8 mouse cellular contexts compared by ENCODE assay signal in the genomic region with DNA sequence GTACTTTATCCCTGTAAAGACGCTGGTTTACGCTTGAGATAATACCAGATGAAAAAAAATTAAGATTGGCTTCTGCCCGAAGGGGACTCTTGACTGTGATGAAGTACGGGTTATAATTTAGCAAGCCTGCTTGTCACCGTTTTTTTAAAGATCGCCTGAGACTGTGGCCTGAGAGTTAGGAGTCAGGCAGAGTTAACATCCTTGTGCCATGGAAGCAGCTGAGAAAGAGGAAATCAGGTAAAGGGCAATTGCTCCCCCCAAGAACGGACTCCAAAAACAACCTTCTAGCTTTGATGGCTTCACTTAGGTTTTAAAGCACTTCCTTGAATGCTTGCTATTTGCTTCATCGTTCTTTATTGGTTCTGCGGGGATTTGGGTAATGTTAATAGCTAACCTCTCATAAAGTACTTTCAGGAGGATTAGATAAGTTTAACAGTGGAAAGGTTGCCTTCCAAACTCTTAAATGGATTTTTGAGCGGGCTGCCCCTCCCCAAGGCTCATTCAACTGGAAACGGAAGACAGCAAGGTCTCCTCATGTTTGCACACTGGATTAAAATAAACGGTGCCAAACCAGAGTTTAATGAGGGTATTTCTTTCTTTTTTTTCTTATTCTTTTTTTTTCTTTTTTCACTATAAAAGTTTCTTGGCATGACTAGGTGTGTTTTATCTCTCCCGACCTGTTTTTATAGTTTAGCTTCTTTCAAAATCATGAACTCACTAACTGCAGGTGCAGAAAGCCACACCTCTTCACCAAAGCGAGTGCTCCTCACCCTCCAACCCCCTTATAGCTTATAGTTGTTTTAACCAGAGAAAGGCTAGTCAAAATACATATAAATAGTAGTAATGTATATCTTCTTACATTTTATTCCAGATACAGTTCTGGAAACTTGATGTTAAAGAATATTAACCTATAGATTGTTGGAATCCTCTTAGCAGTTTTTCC. TPM values are rescaled to one million over a fixed set of nuclear protein-coding genes. Genes with fewer than 3 reads are reported as not detected.
DNase-seq lines count a peak whose midpoint lies in the region; ATAC-seq and TF ChIP-seq lines count a peak whose summit lies in the region.

No protein-coding gene starts in this region.

- no peaks in the 10 kb centered on the region for H3K27me3 ChIP-seq in embryonic facial prominence, embryonic 14.5 days (replicated peaks; ENCODE audit: control insufficient read depth, insufficient read depth, low read length)
- H3K27me3 ChIP-seq in hindbrain, embryonic 14.5 days (ENCODE audit: control insufficient read depth, insufficient read depth, low read length) = no peaks in the 10 kb centered on the region
- H3K27me3 ChIP-seq in liver, embryonic 12.5 days (replicated peaks) = no peaks in the 10 kb centered on the region

- H3K4me3 ChIP-seq in layer of hippocampus, adult 2 months = peak overlapping the region; percentile 91
- H3K4me3 ChIP-seq in embryonic facial prominence, embryonic 14.5 days (ENCODE audit: low read depth, low read length) = peak overlapping the region; percentile 85
- peak overlapping the region; percentile 86 for H3K4me3 ChIP-seq in hindbrain, embryonic 14.5 days (replicated peaks; ENCODE audit: low read length)
- peak overlapping the region; percentile 82 for H3K4me3 ChIP-seq in liver, embryonic 12.5 days
- H3K4me3 ChIP-seq in olfactory bulb, adult 2 months (ENCODE audit: insufficient read depth, low read depth, low read length) = no peak overlapping the region; the same call in 1 of the 2 replicates

- 32% methylated on average over 14 of the region's 14 CpGs for WGBS in embryonic facial prominence, embryonic 14.5 days
- 41% methylated on average over 14 of the region's 14 CpGs for WGBS in hindbrain, embryonic 14.5 days
- WGBS in liver, embryonic 12.5 days (ENCODE audit: insufficient replicate concordance) = 14% methylated on average over 14 of the region's 14 CpGs
- WGBS in olfactory bulb, adult 2 months = 25% methylated on average over 14 of the region's 14 CpGs

- no peaks in the 10 kb centered on the region for H3K36me3 ChIP-seq in embryonic facial prominence, embryonic 14.5 days (ENCODE audit: control insufficient read depth, insufficient read depth, low read length)
- no peaks in the 10 kb centered on the region for H3K36me3 ChIP-seq in hindbrain, embryonic 14.5 days (replicated peaks; ENCODE audit: control insufficient read depth, insufficient read depth)
- peaks cover 24% of the 10 kb centered on the region for H3K36me3 ChIP-seq in liver, embryonic 12.5 days

- ATAC-seq in embryonic facial prominence, embryonic 14.5 days (ENCODE audit: low read depth) = no peak
- ATAC-seq in hindbrain, embryonic 14.5 days (ENCODE audit: low FRiP score) = no peak
- ATAC-seq in liver, embryonic 12.5 days = no peak

- peak overlapping the region; percentile 79 for H3K9ac ChIP-seq in embryonic facial prominence, embryonic 14.5 days (ENCODE audit: low read depth, low read length)
- peak overlapping the region; percentile 79 for H3K9ac ChIP-seq in hindbrain, embryonic 14.5 days
- peak overlapping the region; percentile 82 for H3K9ac ChIP-seq in liver, embryonic 12.5 days

- peaks cover 14% of the 10 kb centered on the region; the same call in 1 of the 2 replicates for H3K9me3 ChIP-seq in embryonic facial prominence, embryonic 14.5 days (ENCODE audit: control insufficient read depth, low read length)
- H3K9me3 ChIP-seq in hindbrain, embryonic 14.5 days (ENCODE audit: control insufficient read depth, low read length) = no peaks in the 10 kb centered on the region
- no peaks in the 10 kb centered on the region for H3K9me3 ChIP-seq in liver, embryonic 12.5 days (replicated peaks)

- TF ChIP-seq POLR2A in olfactory bulb, adult 2 months (IDR thresholded peaks at IDR 0.05; ENCODE audit: insufficient read depth, low read depth, low read length) = no peak

- TF ChIP-seq CTCF in layer of hippocampus, adult 2 months (conservative IDR thresholded peaks at IDR 0.05) = no peak
- no peak for TF ChIP-seq CTCF in olfactory bulb, adult 2 months (IDR thresholded peaks at IDR 0.05; ENCODE audit: insufficient read depth, low read depth, low read length)

- peaks cover 12% of the 10 kb centered on the region; the same call in 1 of the 2 replicates for H3K4me1 ChIP-seq in embryonic facial prominence, embryonic 14.5 days (ENCODE audit: control insufficient read depth, insufficient read depth, low read length)
- H3K4me1 ChIP-seq in hindbrain, embryonic 14.5 days (replicated peaks; ENCODE audit: control insufficient read depth, insufficient read depth, low read length) = peaks cover 22% of the 10 kb centered on the region
- peaks cover 42% of the 10 kb centered on the region for H3K4me1 ChIP-seq in liver, embryonic 12.5 days
- H3K4me1 ChIP-seq in olfactory bulb, adult 2 months (ENCODE audit: control insufficient read depth, insufficient read depth, low read length) = peaks cover 3% of the 10 kb centered on the region; the same call in 1 of the 2 replicates

- peak overlapping the region; percentile 82 for H3K4me2 ChIP-seq in embryonic facial prominence, embryonic 14.5 days (ENCODE audit: low read depth, low read length)
- H3K4me2 ChIP-seq in hindbrain, embryonic 14.5 days (replicated peaks) = peak overlapping the region; percentile 93
- H3K4me2 ChIP-seq in liver, embryonic 12.5 days = peak overlapping the region; percentile 86

- H3K27ac ChIP-seq in layer of hippocampus, adult 2 months = peak overlapping the region; percentile 98
- peak overlapping the region; percentile 93 for H3K27ac ChIP-seq in embryonic facial prominence, embryonic 14.5 days (replicated peaks; ENCODE audit: low read depth, low read length)
- peak overlapping the region; percentile 90 for H3K27ac ChIP-seq in hindbrain, embryonic 14.5 days
- H3K27ac ChIP-seq in liver, embryonic 12.5 days = peak overlapping the region; percentile 97
- peak overlapping the region; percentile 70 for H3K27ac ChIP-seq in olfactory bulb, adult 2 months (ENCODE audit: insufficient read depth, low read depth, low read length)

- no peak for DNase-seq in layer of hippocampus, adult 2 months (ENCODE audit: low spot score in 2 of 2)
- no peak for DNase-seq in layer of hippocampus, postnatal 14 days (ENCODE audit: low spot score in 2 of 2)
- peak; percentile 43 for DNase-seq in embryonic facial prominence, embryonic 14.5 days (ENCODE audit: low spot score)
- DNase-seq in hindbrain, embryonic 14.5 days (ENCODE audit: low spot score) = no peak
- no peak for DNase-seq in gastrocnemius, adult 18-20 months (ENCODE audit: low spot score)
- no peak for DNase-seq in layer of hippocampus, adult 9-11 months

RNA-seq across cellular contexts. Expression of a gene that starts 1.2 kb away (rescaled TPM):
- 10 to 100 TPM; 41.0 to 43.4 TPM for total RNA-seq in layer of hippocampus, adult 2 months (2021)
- total RNA-seq in layer of hippocampus, postnatal 14 days (2021) = 10 to 100 TPM; 34.3 to 37.2 TPM
- polyA plus RNA-seq in embryonic facial prominence, embryonic 14.5 days (2014; fragmentation: Nextera tagmentation; extraction: Ambion mirVana) = 9.7 and 11.1 TPM in 2 replicates
- 8.9 and 10.6 TPM in 2 replicates for polyA plus RNA-seq in hindbrain, embryonic 14.5 days (2014; fragmentation: Nextera tagmentation; extraction: Ambion mirVana)
- 5.0 and 5.4 TPM in 2 replicates for polyA plus RNA-seq in liver, embryonic 12.5 days (2016; fragmentation: Nextera tagmentation; extraction: Ambion mirVana)
- not detected in 2 replicates for polyA plus RNA-seq in olfactory bulb, adult 2 months (2012; ENCODE audit: insufficient read depth, insufficient read length, low replicate concordance, missing spikeins)
- total RNA-seq in gastrocnemius, adult 18-20 months (2021) = 10 to 100 TPM; 33.6 to 35.1 TPM

RNA-seq across cellular contexts. Expression of a gene that starts 1.4 kb away (rescaled TPM):
- total RNA-seq in layer of hippocampus, adult 2 months (2021) = 10 to 100 TPM; 12.6 to 14.8 TPM
- total RNA-seq in layer of hippocampus, postnatal 14 days (2021) = 10 to 100 TPM; 11.4 to 12.1 TPM
- polyA plus RNA-seq in embryonic facial prominence, embryonic 14.5 days (2014; fragmentation: Nextera tagmentation; extraction: Ambion mirVana) = 8.7 and 9.4 TPM in 2 replicates
- 7.9 and 8.7 TPM in 2 replicates for polyA plus RNA-seq in hindbrain, embryonic 14.5 days (2014; fragmentation: Nextera tagmentation; extraction: Ambion mirVana)
- polyA plus RNA-seq in liver, embryonic 12.5 days (2016; fragmentation: Nextera tagmentation; extraction: Ambion mirVana) = 5.0 and 7.3 TPM in 2 replicates
- 580 TPM in 1 of 2 replicates, not detected in the other for polyA plus RNA-seq in olfactory bulb, adult 2 months (2012; ENCODE audit: insufficient read depth, insufficient read length, low replicate concordance, missing spikeins)
- total RNA-seq in gastrocnemius, adult 18-20 months (2021) = 10 to 100 TPM; 30.2 to 36.5 TPM

RNA-seq across cellular contexts. Expression of a gene that starts 50.7 kb away (rescaled TPM):
- total RNA-seq in layer of hippocampus, adult 2 months (2021) = 10 to 100 TPM; 19.8 to 20.9 TPM
- total RNA-seq in layer of hippocampus, postnatal 14 days (2021) = 10 to 100 TPM in 1 of 2 experiments, 1 to 10 TPM in 1; 6.7 to 10.2 TPM
- 4.5 and 6.7 TPM in 2 replicates for polyA plus RNA-seq in embryonic facial prominence, embryonic 14.5 days (2014; fragmentation: Nextera tagmentation; extraction: Ambion mirVana)
- polyA plus RNA-seq in hindbrain, embryonic 14.5 days (2014; fragmentation: Nextera tagmentation; extraction: Ambion mirVana) = 0.64 and 1.7 TPM in 2 replicates
- polyA plus RNA-seq in liver, embryonic 12.5 days (2016; fragmentation: Nextera tagmentation; extraction: Ambion mirVana) = 6.3 and 6.9 TPM in 2 replicates
- polyA plus RNA-seq in olfactory bulb, adult 2 months (2012; ENCODE audit: insufficient read depth, insufficient read length, low replicate concordance, missing spikeins) = not detected in 2 replicates
- 100 to 1,000 TPM; 126 to 135 TPM for total RNA-seq in gastrocnemius, adult 18-20 months (2021)

RNA-seq across cellular contexts. Expression of a gene that starts 52.2 kb away (rescaled TPM):
- 10 to 100 TPM; 69.0 to 80.5 TPM for total RNA-seq in layer of hippocampus, adult 2 months (2021)
- total RNA-seq in layer of hippocampus, postnatal 14 days (2021) = 10 to 100 TPM; 59.3 to 66.2 TPM
- polyA plus RNA-seq in embryonic facial prominence, embryonic 14.5 days (2014; fragmentation: Nextera tagmentation; extraction: Ambion mirVana) = 22.3 and 27.0 TPM in 2 replicates
- polyA plus RNA-seq in hindbrain, embryonic 14.5 days (2014; fragmentation: Nextera tagmentation; extraction: Ambion mirVana) = 48.3 and 49.9 TPM in 2 replicates
- 11.5 and 12.2 TPM in 2 replicates for polyA plus RNA-seq in liver, embryonic 12.5 days (2016; fragmentation: Nextera tagmentation; extraction: Ambion mirVana)
- 75.0 TPM in 1 of 2 replicates, not detected in the other for polyA plus RNA-seq in olfactory bulb, adult 2 months (2012; ENCODE audit: insufficient read depth, insufficient read length, low replicate concordance, missing spikeins)
- total RNA-seq in gastrocnemius, adult 18-20 months (2021) = 10 to 100 TPM; 18.5 to 23.3 TPM
